Mouse (Mus musculus): Measurements from ENCODE around the gene Dap3. TPM values are rescaled to one million over a fixed set of nuclear protein-coding genes. Genes with fewer than 3 reads are reported as not detected.
"Not testable (repeated sequence)": the region's sequence is repeated elsewhere in the genome, so short reads cannot be mapped to it uniquely, and the experiment has no call there.

Gene Dap3
- 148 and 157 TPM in 2 replicates for polyA plus RNA-seq (2014; fragmentation: Nextera tagmentation; extraction: Ambion mirVana)

DNA sequence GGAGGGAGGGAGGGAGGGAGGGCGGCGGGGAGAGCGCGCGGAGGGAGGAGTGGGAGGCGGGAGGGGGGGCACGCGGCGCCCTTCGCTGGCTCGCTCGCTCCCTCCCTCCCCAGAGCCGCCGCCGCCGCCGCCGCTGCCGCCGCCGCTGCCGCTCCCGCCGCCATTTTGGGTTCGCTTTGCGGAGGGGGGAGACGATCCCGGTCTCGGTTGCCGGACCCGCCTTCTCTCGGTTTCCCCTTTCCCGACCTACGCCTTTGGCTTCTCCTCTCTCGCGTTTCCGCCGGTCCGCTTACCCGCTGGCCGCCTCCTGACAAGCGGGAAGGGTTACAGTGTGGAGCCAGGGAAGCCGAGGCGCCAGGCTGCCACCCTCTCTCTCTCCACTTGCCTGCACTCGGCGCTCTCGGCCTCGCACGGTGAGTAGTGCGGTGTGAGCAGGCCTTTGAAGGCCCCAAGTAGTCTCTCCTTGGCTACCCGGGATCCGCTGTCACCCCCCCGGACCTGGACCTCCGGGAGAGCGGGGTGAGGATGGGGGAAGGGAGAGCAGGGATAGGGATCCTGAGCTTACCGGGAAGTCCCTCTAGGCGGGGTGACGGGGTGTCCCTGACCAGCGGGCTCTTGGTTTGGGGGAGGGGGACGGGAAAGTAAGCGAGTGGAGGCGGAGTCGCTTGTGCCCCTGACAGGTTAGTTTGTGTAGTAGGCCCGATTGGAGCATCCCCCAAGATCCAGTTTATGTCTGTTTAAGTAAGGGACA is at the start of gene Dap3, which contains the start of gene Ash1l:
Gene Dap3, minus strand, starts transcription at position 606 of the 751 bp plus-strand sequence.
Gene Ash1l, plus strand, starts transcription at position 47 of the 751 bp plus-strand sequence.
- Histone ChIP-seq H3K9ac (ENCODE audit: low read length) (peak within 1 kb of the TSS; percentile 96), H3K4me2 (peak within 1 kb of the TSS; percentile 51), H3K4me1 (ENCODE audit: control insufficient read depth, insufficient read depth, low read length) (peaks cover 22% of the 10 kb centered on the region), H3K4me3 (ENCODE audit: low read depth, low read length) (peak within 1 kb of the TSS; percentile 77), H3K27me3 (ENCODE audit: control insufficient read depth, insufficient read depth, low read length) (no peaks in the 10 kb centered on the region), H3K36me3 (ENCODE audit: control insufficient read depth, insufficient read depth, low read length) (no peaks in the 10 kb centered on the region), H3K27ac (ENCODE audit: low read depth, low read length) (peak within 1 kb of the TSS; percentile 100), H3K9me3 (ENCODE audit: control insufficient read depth, low read length) (no peaks in the 10 kb centered on the region)
- WGBS, result under 1% methylated on average over 29 of the region's 64 CpGs
- ATAC-seq (ENCODE audit: low FRiP score) (peak; percentile 85), DNase-seq (ENCODE audit: low spot score, missing footprints) (peak; percentile 97)

DNA sequence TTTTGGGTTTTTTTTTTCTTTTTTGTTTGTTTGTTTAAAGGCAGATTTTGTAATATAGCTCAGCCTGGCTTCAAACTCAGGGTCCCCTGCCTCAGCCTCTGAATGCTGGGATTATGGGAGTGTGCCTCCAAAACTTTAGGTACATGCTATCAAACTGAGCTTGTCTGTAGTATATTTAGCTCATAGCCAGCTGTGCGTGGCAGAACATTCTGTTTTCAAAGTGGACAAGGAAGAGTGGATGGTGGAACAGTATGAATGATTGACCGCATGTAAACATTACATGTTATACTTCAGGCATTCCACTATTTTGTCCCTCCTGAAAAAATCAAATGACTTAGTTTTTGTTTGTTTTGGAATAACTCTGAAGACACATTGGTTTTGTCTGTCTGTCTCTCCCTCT is 41.8 kb upstream of the Dap3 start:
- Histone ChIP-seq H3K9me3 (ENCODE audit: control insufficient read depth, low read length) (no peaks in the 10 kb centered on the region), H3K27me3 (ENCODE audit: control insufficient read depth, insufficient read depth, low read length) (no peaks in the 10 kb centered on the region), H3K36me3 (ENCODE audit: control insufficient read depth, insufficient read depth, low read length) (0 out of 2 replicates have a peak, but pooled peaks cover 2% of the 10 kb centered on the region), H3K4me2 (no peak overlapping the region), H3K9ac (ENCODE audit: low read length) (no peak overlapping the region), H3K27ac (ENCODE audit: low read depth, low read length) (no peak overlapping the region), H3K4me1 (ENCODE audit: control insufficient read depth, insufficient read depth, low read length) (no peaks in the 10 kb centered on the region), H3K4me3 (ENCODE audit: low read depth, low read length) (no peak overlapping the region)
- WGBS, result 93% methylated on average over 2 of the region's 2 CpGs
- no peak for DNase-seq (ENCODE audit: low spot score, missing footprints)
- ATAC-seq (ENCODE audit: low FRiP score), result no peak

DNA sequence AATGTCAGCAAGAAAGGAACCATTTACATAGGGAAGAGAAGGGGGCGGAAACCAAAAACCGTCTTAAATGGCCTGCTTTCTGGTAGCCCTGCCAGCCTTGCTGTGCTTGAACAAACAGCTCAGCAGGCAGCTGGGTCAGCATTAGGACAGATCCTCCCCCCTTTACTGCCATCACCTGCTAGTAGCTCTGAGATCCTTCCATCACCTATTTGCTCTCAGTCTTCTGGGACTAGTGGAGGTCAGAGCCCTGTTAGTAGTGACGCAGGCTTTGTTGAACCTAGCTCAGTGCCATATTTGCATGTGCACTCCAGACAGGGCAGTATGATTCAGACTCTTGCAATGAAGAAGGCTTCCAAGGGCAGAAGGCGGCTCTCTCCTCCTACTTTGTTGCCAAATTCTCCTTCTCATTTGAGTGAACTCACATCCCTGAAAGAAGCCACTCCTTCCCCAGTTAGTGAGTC is 33.0 kb upstream of the Dap3 start:
- no peaks in the 10 kb centered on the region for H3K9me3 ChIP-seq (ENCODE audit: control insufficient read depth, low read length)
- H3K27me3 ChIP-seq (ENCODE audit: control insufficient read depth, insufficient read depth, low read length), result no peaks in the 10 kb centered on the region
- DNase-seq (ENCODE audit: low spot score, missing footprints), result no peak
- H3K9ac ChIP-seq (ENCODE audit: low read length), result no peak overlapping the region
- H3K4me2 ChIP-seq, result no peak overlapping the region
- no peak overlapping the region for H3K27ac ChIP-seq (ENCODE audit: low read depth, low read length)
- WGBS, result 59% methylated on average over 4 of the region's 4 CpGs
- H3K36me3 ChIP-seq (ENCODE audit: control insufficient read depth, insufficient read depth, low read length), result peaks cover 9% of the 10 kb centered on the region
- H3K4me1 ChIP-seq (ENCODE audit: control insufficient read depth, insufficient read depth, low read length), result no peaks in the 10 kb centered on the region
- H3K4me3 ChIP-seq (ENCODE audit: low read depth, low read length), result no peak overlapping the region
- no peak for ATAC-seq (ENCODE audit: low FRiP score)

DNA sequence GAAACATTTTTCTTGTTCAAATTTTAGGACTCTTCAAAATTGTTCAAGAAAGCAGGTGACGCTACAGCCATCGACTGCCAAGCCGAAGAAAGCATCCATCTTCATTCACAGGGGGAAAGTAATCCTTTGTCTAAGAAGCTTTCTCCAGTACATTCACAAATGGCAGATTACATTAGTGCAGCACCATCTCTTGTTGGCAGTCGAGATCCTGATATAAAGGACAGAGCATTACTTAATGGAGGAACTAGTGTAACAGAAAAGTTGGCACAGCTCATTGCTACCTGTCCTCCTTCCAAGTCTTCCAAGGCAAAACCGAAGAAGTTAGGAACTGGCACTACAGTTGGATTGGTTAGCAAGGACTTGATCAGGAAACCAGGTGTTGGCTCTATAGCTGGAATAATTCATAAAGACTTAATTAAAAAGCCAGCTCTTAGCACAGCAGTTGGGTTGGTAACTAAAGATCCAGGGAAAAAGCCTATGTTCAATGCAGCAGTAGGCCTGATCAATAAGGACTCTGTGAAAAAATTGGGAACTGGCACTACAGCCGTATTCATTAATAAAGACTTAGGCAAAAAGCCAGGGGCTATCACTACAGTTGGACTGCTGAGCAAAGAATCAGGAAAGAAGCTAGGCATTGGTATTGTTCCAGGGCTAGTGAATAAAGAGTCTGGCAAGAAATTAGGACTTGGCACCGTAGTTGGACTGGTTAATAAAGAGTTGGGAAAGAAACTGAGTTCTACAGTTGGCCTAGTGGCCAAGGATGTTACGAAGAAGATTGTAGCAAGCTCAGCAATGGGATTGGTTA is 30.4 kb upstream of the Dap3 start:
- no peak overlapping the region for H3K9ac ChIP-seq (ENCODE audit: low read length)
- H3K36me3 ChIP-seq (ENCODE audit: control insufficient read depth, insufficient read depth, low read length), result peaks cover 9% of the 10 kb centered on the region
- DNase-seq (ENCODE audit: low spot score, missing footprints) (no peak), ATAC-seq (ENCODE audit: low FRiP score) (no peak)
- no peaks in the 10 kb centered on the region for H3K9me3 ChIP-seq (ENCODE audit: control insufficient read depth, low read length)
- no peak overlapping the region for H3K27ac ChIP-seq (ENCODE audit: low read depth, low read length)
- WGBS, result 94% methylated on average over 8 of the region's 8 CpGs
- no peak overlapping the region for H3K4me2 ChIP-seq
- no peak overlapping the region for H3K4me3 ChIP-seq (ENCODE audit: low read depth, low read length)
- no peaks in the 10 kb centered on the region for H3K27me3 ChIP-seq (ENCODE audit: control insufficient read depth, insufficient read depth, low read length)
- H3K4me1 ChIP-seq (ENCODE audit: control insufficient read depth, insufficient read depth, low read length), result no peaks in the 10 kb centered on the region

DNA sequence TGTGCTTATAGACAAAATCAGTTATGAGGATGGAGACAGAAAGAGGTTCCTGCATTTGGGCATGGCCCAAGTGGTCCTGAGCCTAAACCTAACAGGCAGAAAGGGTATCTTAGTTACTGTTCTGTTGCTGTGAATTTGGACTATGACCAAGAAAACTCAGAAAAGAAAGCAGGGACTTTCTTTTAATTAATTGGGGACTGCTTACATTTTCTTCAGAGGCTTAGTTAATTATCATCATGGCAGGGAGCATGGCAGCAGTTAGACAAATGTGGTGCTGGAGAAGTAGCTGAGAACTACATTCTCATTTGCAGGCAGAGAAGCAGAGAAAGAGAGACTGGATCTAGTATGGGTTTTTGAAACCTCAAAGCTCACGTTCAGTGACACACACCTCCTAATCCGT is 24.0 kb upstream of the Dap3 start:
- ATAC-seq (ENCODE audit: low FRiP score) (no peak), DNase-seq (ENCODE audit: low spot score, missing footprints) (no peak)
- 93% methylated on average over 2 of the region's 2 CpGs for WGBS
- no peaks in the 10 kb centered on the region for H3K27me3 ChIP-seq (ENCODE audit: control insufficient read depth, insufficient read depth, low read length)
- no peak overlapping the region for H3K4me3 ChIP-seq (ENCODE audit: low read depth, low read length)
- no peak overlapping the region for H3K4me2 ChIP-seq
- no peak overlapping the region for H3K9ac ChIP-seq (ENCODE audit: low read length)
- H3K4me1 ChIP-seq (ENCODE audit: control insufficient read depth, insufficient read depth, low read length), result no peaks in the 10 kb centered on the region
- H3K36me3 ChIP-seq (ENCODE audit: control insufficient read depth, insufficient read depth, low read length), result no peaks in the 10 kb centered on the region
- no peak overlapping the region for H3K27ac ChIP-seq (ENCODE audit: low read depth, low read length)
- no peaks in the 10 kb centered on the region for H3K9me3 ChIP-seq (ENCODE audit: control insufficient read depth, low read length)

DNA sequence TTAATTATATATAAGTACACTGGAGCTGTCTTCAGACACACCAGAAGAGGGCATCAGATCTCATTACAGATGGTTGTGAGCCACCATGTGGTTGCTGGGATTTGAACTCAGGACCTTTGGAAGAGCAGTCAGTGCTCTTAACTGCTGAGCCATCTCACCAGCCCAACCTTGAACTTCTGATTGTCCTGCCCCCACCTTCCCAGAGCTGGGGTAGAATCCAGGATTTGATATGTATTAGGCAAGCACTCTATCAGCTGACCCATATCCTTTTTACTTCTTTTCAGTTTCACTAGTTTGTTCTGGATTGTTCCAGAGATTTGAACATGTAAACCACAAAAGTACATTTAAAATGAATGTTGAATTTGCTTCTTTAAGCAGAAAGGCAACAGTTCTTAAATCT is 12.2 kb upstream of the Dap3 start:
- not testable (repeated sequence) for H3K4me1 ChIP-seq (ENCODE audit: control insufficient read depth, insufficient read depth, low read length); H3K9ac ChIP-seq (ENCODE audit: low read length); H3K4me3 ChIP-seq (ENCODE audit: low read depth, low read length); ATAC-seq (ENCODE audit: low FRiP score); H3K4me2 ChIP-seq; H3K27ac ChIP-seq (ENCODE audit: low read depth, low read length); H3K27me3 ChIP-seq (ENCODE audit: control insufficient read depth, insufficient read depth, low read length); H3K9me3 ChIP-seq (ENCODE audit: control insufficient read depth, low read length); H3K36me3 ChIP-seq (ENCODE audit: control insufficient read depth, insufficient read depth, low read length)
- DNase-seq (ENCODE audit: low spot score, missing footprints), result peak; percentile 44

DNA sequence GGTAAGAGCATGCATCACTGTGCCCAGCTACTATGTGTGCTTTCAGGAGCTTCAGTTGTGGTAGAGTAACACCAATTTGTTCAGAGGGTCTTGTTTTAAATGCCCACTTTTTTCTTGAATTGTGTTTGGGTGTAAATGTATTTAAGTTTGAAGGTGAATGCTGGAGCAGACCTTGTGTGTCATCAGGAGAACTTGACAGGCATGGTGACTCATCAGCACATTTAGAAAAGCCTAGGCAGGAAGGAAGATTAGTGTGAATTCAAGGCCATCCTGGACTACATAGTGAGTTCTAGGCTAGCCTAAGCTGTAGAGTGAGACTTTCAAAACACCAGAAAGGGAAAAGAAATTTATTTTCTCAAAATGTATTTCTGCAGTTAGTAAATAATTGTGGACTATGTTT is 2.8 kb upstream of the Dap3 start:
- Histone ChIP-seq H3K27me3 (ENCODE audit: control insufficient read depth, insufficient read depth, low read length) (no peaks in the 10 kb centered on the region), H3K9ac (ENCODE audit: low read length) (no peak overlapping the region), H3K4me2 (no peak overlapping the region), H3K27ac (ENCODE audit: low read depth, low read length) (no peak overlapping the region), H3K9me3 (ENCODE audit: control insufficient read depth, low read length) (no peaks in the 10 kb centered on the region), H3K36me3 (ENCODE audit: control insufficient read depth, insufficient read depth, low read length) (no peaks in the 10 kb centered on the region), H3K4me1 (ENCODE audit: control insufficient read depth, insufficient read depth, low read length) (peaks cover 14% of the 10 kb centered on the region), H3K4me3 (ENCODE audit: low read depth, low read length) (no peak overlapping the region)
- no peak for DNase-seq (ENCODE audit: low spot score, missing footprints)
- no peak for ATAC-seq (ENCODE audit: low FRiP score)

DNA sequence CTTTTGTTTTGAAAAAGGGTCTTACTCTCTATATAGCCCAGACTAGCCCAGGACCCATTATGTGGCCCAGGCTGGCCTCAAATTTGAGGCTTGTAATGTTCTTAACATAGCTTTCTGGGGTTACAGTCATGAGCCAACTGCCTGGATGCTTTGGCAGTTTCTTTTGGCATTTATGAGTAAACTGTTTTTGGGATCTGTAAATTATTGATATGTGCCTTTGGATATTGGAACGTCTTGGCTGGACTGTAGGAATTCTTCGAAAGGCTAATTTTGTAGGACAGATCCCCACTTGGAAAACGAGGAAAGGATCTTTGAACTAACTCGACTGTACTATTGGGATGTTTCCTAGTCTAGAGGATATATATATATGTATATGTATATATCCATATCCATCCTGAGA is 2.3 kb upstream of the Dap3 start:
- WGBS, result 92% methylated on average over 4 of the region's 4 CpGs
- H3K4me2 ChIP-seq, result no peak overlapping the region
- H3K27ac ChIP-seq (ENCODE audit: low read depth, low read length), result no peak overlapping the region
- peaks cover 19% of the 10 kb centered on the region for H3K4me1 ChIP-seq (ENCODE audit: control insufficient read depth, insufficient read depth, low read length)
- DNase-seq (ENCODE audit: low spot score, missing footprints) (no peak), ATAC-seq (ENCODE audit: low FRiP score) (no peak)
- no peaks in the 10 kb centered on the region for H3K36me3 ChIP-seq (ENCODE audit: control insufficient read depth, insufficient read depth, low read length)
- H3K27me3 ChIP-seq (ENCODE audit: control insufficient read depth, insufficient read depth, low read length), result no peaks in the 10 kb centered on the region
- no peak overlapping the region for H3K4me3 ChIP-seq (ENCODE audit: low read depth, low read length)
- H3K9ac ChIP-seq (ENCODE audit: low read length), result no peak overlapping the region
- H3K9me3 ChIP-seq (ENCODE audit: control insufficient read depth, low read length), result no peaks in the 10 kb centered on the region

DNA sequence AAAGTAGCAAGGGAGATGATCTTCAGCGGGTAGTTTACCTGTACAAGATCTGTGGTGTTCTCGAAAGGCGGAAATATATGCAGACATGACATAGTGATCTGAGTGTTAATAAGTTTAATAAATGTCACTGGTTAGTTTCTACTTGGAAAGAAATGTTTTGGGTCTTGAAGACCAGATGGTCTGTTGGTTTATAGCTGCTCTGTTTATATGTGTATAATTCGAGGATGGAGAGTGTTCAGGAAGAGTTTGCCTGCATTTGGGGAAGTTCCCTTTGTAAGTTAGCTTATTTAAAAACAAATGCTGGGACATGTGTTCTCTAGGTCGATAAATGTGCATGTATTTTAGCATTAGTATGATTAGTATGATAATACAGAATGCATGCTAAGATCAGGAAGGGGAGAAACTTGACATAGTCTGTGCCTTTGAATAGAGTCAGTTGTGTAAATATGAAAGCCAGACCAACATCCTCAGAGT is 383 bp upstream of the Dap3 start:
- Histone ChIP-seq H3K4me1 (ENCODE audit: control insufficient read depth, insufficient read depth, low read length) (peaks cover 22% of the 10 kb centered on the region), H3K4me3 (ENCODE audit: low read depth, low read length) (peak overlapping the region; percentile 77), H3K9ac (ENCODE audit: low read length) (peak overlapping the region; percentile 96), H3K36me3 (ENCODE audit: control insufficient read depth, insufficient read depth, low read length) (no peaks in the 10 kb centered on the region), H3K9me3 (ENCODE audit: control insufficient read depth, low read length) (no peaks in the 10 kb centered on the region), H3K27me3 (ENCODE audit: control insufficient read depth, insufficient read depth, low read length) (no peaks in the 10 kb centered on the region), H3K4me2 (peak overlapping the region; percentile 51), H3K27ac (ENCODE audit: low read depth, low read length) (peak overlapping the region; percentile 100)
- 2% methylated on average over 5 of the region's 5 CpGs for WGBS
- DNase-seq (ENCODE audit: low spot score, missing footprints), result no peak
- ATAC-seq (ENCODE audit: low FRiP score), result no peak
